Comparison of ENCODE assay signal across 8 mouse cellular contexts in genomic region chr8:105938306-105938669, GRCm38 (mm10). TPM values are rescaled to one million over a fixed set of nuclear protein-coding genes. Genes with fewer than 3 reads are reported as not detected.
A peak's percentile ranks its signal among the peaks of the same experiment; 100 is the strongest.
DNase-seq lines count a peak whose midpoint lies in the region; ATAC-seq and TF ChIP-seq lines count a peak whose summit lies in the region.

Gene Psmb10, minus strand, starts transcription at chr8:105938444.

- intact Hi-C loops in gastrocnemius, adult 2 months (cut with DNase I): loop anchor here (5.0 kb wide), 1 partner anchor 74 kb away; the partner anchor contains the start of gene Ddx28

- DNase-seq in frontal cortex, adult 2 months (ENCODE audit: extremely low spot score in 1 of 2, low spot score in 1 of 2): peak in 1 of 2 experiments; percentile 60
- DNase-seq in frontal cortex, postnatal 14 days (ENCODE audit: low spot score in 2 of 2): no peak
- DNase-seq in adrenal gland, postnatal 14 days: peak; percentile 72
- DNase-seq in gastrocnemius, adult 2 months: no peak
- DNase-seq in hindbrain, postnatal 0 days (ENCODE audit: low spot score): peak; percentile 42
- DNase-seq in midbrain, postnatal 0 days (ENCODE audit: low spot score): no peak
- DNase-seq in spleen, postnatal 4 days (ENCODE audit: low spot score in 2 of 2): no peak

- H3K27me3 ChIP-seq in hindbrain, postnatal 0 days (ENCODE audit: insufficient read depth, low read length): no peaks in the 10 kb centered on the region
- H3K27me3 ChIP-seq in limb, embryonic 13.5 days: no peaks in the 10 kb centered on the region
- no peaks in the 10 kb centered on the region for H3K27me3 ChIP-seq in midbrain, postnatal 0 days (ENCODE audit: insufficient read depth, low read length)

- H3K36me3 ChIP-seq in hindbrain, postnatal 0 days (ENCODE audit: insufficient read depth, low read length): no peaks in the 10 kb centered on the region
- peaks cover 45% of the 10 kb centered on the region for H3K36me3 ChIP-seq in limb, embryonic 13.5 days
- H3K36me3 ChIP-seq in midbrain, postnatal 0 days (ENCODE audit: insufficient read depth, low read length): no peaks in the 10 kb centered on the region

- H3K4me2 ChIP-seq in hindbrain, postnatal 0 days (ENCODE audit: low read depth, low read length): peak within 1 kb of the TSS; percentile 97
- H3K4me2 ChIP-seq in limb, embryonic 13.5 days (replicated peaks): peak within 1 kb of the TSS; percentile 96
- peak within 1 kb of the TSS; percentile 71 for H3K4me2 ChIP-seq in midbrain, postnatal 0 days (ENCODE audit: low read depth, low read length, poor library complexity, severe bottlenecking)

- 28% methylated on average over 4 of the region's 4 CpGs for WGBS in hindbrain, postnatal 0 days
- 20% methylated on average over 4 of the region's 4 CpGs for WGBS in limb, embryonic 13.5 days
- WGBS in midbrain, postnatal 0 days: 43% methylated on average over 4 of the region's 4 CpGs

- H3K4me1 ChIP-seq in hindbrain, postnatal 0 days (ENCODE audit: insufficient read depth, low read length): no peaks in the 10 kb centered on the region
- H3K4me1 ChIP-seq in limb, embryonic 13.5 days: peaks cover 26% of the 10 kb centered on the region
- H3K4me1 ChIP-seq in midbrain, postnatal 0 days (ENCODE audit: insufficient read depth, low read length): peaks cover 7% of the 10 kb centered on the region

- TF ChIP-seq CTCF in gastrocnemius, adult 2 months (IDR thresholded peaks at IDR 0.05): no peak; the same call in 1 of the 2 replicates
- TF ChIP-seq CTCF in hindbrain, postnatal 0 days (IDR thresholded peaks at IDR 0.05; ENCODE audit: low read depth): peak; percentile 9; the same call in 1 of the 2 replicates
- TF ChIP-seq CTCF in midbrain, postnatal 0 days (IDR thresholded peaks at IDR 0.05): peak; percentile 35

- no peaks in the 10 kb centered on the region for H3K9me3 ChIP-seq in hindbrain, postnatal 0 days (ENCODE audit: low read length)
- no peaks in the 10 kb centered on the region for H3K9me3 ChIP-seq in limb, embryonic 13.5 days
- H3K9me3 ChIP-seq in midbrain, postnatal 0 days (ENCODE audit: low read length): no peaks in the 10 kb centered on the region

- H3K9ac ChIP-seq in hindbrain, postnatal 0 days (replicated peaks; ENCODE audit: low read length): peak within 1 kb of the TSS; percentile 84
- H3K9ac ChIP-seq in limb, embryonic 13.5 days: peak within 1 kb of the TSS; percentile 82
- peak within 1 kb of the TSS; percentile 93 for H3K9ac ChIP-seq in midbrain, postnatal 0 days (replicated peaks; ENCODE audit: low read length, poor library complexity, severe bottlenecking)

- no peak for ATAC-seq in hindbrain, postnatal 0 days
- ATAC-seq in limb, embryonic 13.5 days (ENCODE audit: low FRiP score, low read depth): no peak
- ATAC-seq in midbrain, postnatal 0 days (ENCODE audit: low FRiP score): no peak

- H3K27ac ChIP-seq in gastrocnemius, adult 2 months: peak within 1 kb of the TSS; percentile 94
- peak within 1 kb of the TSS; percentile 97 for H3K27ac ChIP-seq in hindbrain, postnatal 0 days
- peak within 1 kb of the TSS; percentile 76 for H3K27ac ChIP-seq in limb, embryonic 13.5 days
- H3K27ac ChIP-seq in midbrain, postnatal 0 days (ENCODE audit: low read depth, low read length): peak within 1 kb of the TSS; percentile 95

- H3K4me3 ChIP-seq in gastrocnemius, adult 2 months: peak within 1 kb of the TSS; percentile 86
- peak within 1 kb of the TSS; percentile 69 for H3K4me3 ChIP-seq in hindbrain, postnatal 0 days (ENCODE audit: low read length)
- peak within 1 kb of the TSS; percentile 77 for H3K4me3 ChIP-seq in limb, embryonic 13.5 days
- peak within 1 kb of the TSS; percentile 60 for H3K4me3 ChIP-seq in midbrain, postnatal 0 days (ENCODE audit: low read depth, low read length)

RNA-seq across cellular contexts. Expression of gene Psmb10, which starts in this region (rescaled TPM):
- polyA plus RNA-seq in frontal cortex, adult 2 months (2012; rRNA removed): 115 and 125 TPM in 2 replicates
- total RNA-seq in adrenal gland, postnatal 14 days (2021): 49.2 and 65.5 TPM in 2 replicates
- 10 to 100 TPM; 17.9 to 26.1 TPM for total RNA-seq in gastrocnemius, adult 2 months (2021)
- 67.3 and 75.1 TPM in 2 replicates for total RNA-seq in hindbrain, postnatal 0 days (2014; rRNA removed)
- polyA plus RNA-seq in hindbrain, postnatal 0 days (2015; fragmentation: Nextera tagmentation; extraction: Ambion mirVana): 115 and 117 TPM in 2 replicates
- polyA plus RNA-seq in limb, embryonic 13.5 days (2015; fragmentation: Nextera tagmentation; extraction: Ambion mirVana): 29.2 and 32.0 TPM in 2 replicates
- total RNA-seq in midbrain, postnatal 0 days (2014; rRNA removed): 44.9 and 85.1 TPM in 2 replicates
- 110 and 122 TPM in 2 replicates for polyA plus RNA-seq in midbrain, postnatal 0 days (2015; fragmentation: Nextera tagmentation; extraction: Ambion mirVana)

Comparison
In these comparisons a context has a peak if more than half of its experiments do, and no peak if none do; other contexts are left out.
1. DNase-seq: peak in adrenal gland, postnatal 14 days (single experiment) and hindbrain, postnatal 0 days (single experiment); none in frontal cortex, postnatal 14 days (0 of 2), gastrocnemius, adult 2 months (single experiment), midbrain, postnatal 0 days (single experiment) and spleen, postnatal 4 days (0 of 2).
2. Peak in every context shown above with its lines, with median percentiles within 50 percentile points of each other: H3K27ac ChIP-seq, H3K4me3 ChIP-seq, H3K4me2 ChIP-seq and H3K9ac ChIP-seq.